Mouse (Mus musculus) retina, adult 2 months (tissue): Measurements from ENCODE around the gene Gmpr.

Experiments used
- DNase-seq: peaks from one replicate; pipeline ENCODE4 v3.0.0-alpha.2; 2012; ENCODE audit warnings: low read depth, low spot score

The Gmpr gene

DNA sequence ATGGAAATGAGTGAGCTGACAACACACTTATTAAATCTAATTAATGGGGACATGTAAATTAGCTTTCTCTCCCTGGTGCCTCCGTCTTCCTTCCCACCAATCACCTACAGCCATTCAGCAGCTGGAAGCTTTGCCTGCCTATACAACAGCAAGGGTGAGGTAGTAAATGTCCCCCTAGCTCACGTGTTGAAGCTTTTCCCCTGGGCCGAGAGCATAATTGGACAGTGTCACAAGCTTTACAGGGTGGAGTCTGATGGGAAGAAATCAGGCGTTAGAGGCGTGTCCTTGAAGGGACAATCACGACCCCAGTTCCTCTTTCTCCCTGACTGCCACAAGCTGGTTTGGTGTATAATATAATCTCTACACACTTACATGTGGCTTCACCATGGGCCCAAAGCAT, 93.2 kb downstream of the Gmpr start:
- no peak for DNase-seq
